Mouse (Mus musculus) myocyte (in vitro differentiated cells): ENCODE results near the gene Camk1. TPM values are rescaled to one million over a fixed set of nuclear protein-coding genes. Genes with fewer than 3 reads are reported as not detected.

Experiments used
- H3K27me3 ChIP-seq: one replicate; pipeline ENCODE4 v1.6.1; 2011; ENCODE audit not compliant: control insufficient read depth, insufficient read depth, insufficient read length
- H3K36me3 ChIP-seq: one replicate; pipeline ENCODE4 v1.6.1; 2011; ENCODE audit not compliant: control insufficient read depth, insufficient read depth
- H3K4me2 ChIP-seq: one replicate; pipeline ENCODE4 v1.6.1; 2011; ENCODE audit warnings: low read depth, control low read depth
- H3K4me3 ChIP-seq: one replicate; pipeline ENCODE4 v1.5.1; 2011; ENCODE audit warnings: mild to moderate bottlenecking, control low read depth, moderate library complexity
- H3K79me2 ChIP-seq: one replicate; pipeline ENCODE4 v1.6.1; 2011; ENCODE audit not compliant: control insufficient read depth, insufficient read depth
- H3ac ChIP-seq: one replicate; pipeline ENCODE4 v1.6.1; 2011; ENCODE audit not compliant: control insufficient read depth, insufficient read length
- CEBPB ChIP-seq: IDR thresholded peaks from 2 replicates; pipeline ENCODE4 v1.6.1; 2011; ENCODE audit warnings: mild to moderate bottlenecking, moderate library complexity; ENCODE audit not compliant: poor library complexity, insufficient read depth, severe bottlenecking
- E2F4 ChIP-seq: IDR thresholded peaks from one replicate; pipeline ENCODE4 v1.6.1; 2011; ENCODE audit warnings: mild to moderate bottlenecking, control low read depth, moderate library complexity; ENCODE audit not compliant: insufficient read depth
- MAX ChIP-seq: IDR thresholded peaks from one replicate; pipeline ENCODE4 v1.6.1; 2011; ENCODE audit warnings: low read depth, mild to moderate bottlenecking, control low read depth
- MYOD1 ChIP-seq, 3 experiments: IDR thresholded peaks; one replicate each; pipeline ENCODE4 v1.6.1; 2011; ENCODE audit warnings: control low read depth in 2 of 3, low read depth in 2 of 3, mild to moderate bottlenecking in 2 of 3, moderate library complexity in 1 of 3; ENCODE audit not compliant: insufficient read length in 2 of 3, control insufficient read depth in 1 of 3
- MYOG ChIP-seq, 3 experiments: IDR thresholded peaks; one replicate each; pipeline ENCODE4 v1.6.1; 2011; ENCODE audit warnings: control low read depth in 2 of 3, low read depth in 2 of 3, mild to moderate bottlenecking in 2 of 3; ENCODE audit not compliant: insufficient read length in 2 of 3, control insufficient read depth in 1 of 3, insufficient read depth in 1 of 3
- POLR2A ChIP-seq: IDR thresholded peaks from one replicate; pipeline ENCODE4 v1.6.1; 2011; ENCODE audit warnings: low read depth, mild to moderate bottlenecking, control low read depth, moderate library complexity; ENCODE audit not compliant: insufficient read length
- POLR2AphosphoS2 ChIP-seq: IDR thresholded peaks from one replicate; pipeline ENCODE4 v1.6.1; 2011; ENCODE audit warnings: low read depth, control low read depth; ENCODE audit not compliant: insufficient read length
- REST ChIP-seq: IDR thresholded peaks from one replicate; pipeline ENCODE4 v1.6.1; 2011; ENCODE audit warnings: mild to moderate bottlenecking, control low read depth, moderate library complexity; ENCODE audit not compliant: insufficient read depth, insufficient read length
- SRF ChIP-seq: IDR thresholded peaks from one replicate; pipeline ENCODE4 v1.6.1; 2011; ENCODE audit warnings: low read depth; ENCODE audit not compliant: control insufficient read depth, insufficient read length
- TCF12 ChIP-seq: IDR thresholded peaks from one replicate; pipeline ENCODE4 v1.6.1; 2011; ENCODE audit warnings: mild to moderate bottlenecking, control low read depth; ENCODE audit not compliant: poor library complexity, insufficient read depth, severe bottlenecking
- TCF3 ChIP-seq: IDR thresholded peaks from one replicate; pipeline ENCODE4 v1.6.1; 2011; ENCODE audit warnings: low read depth, control low read depth; ENCODE audit not compliant: insufficient read length
- USF1 ChIP-seq: IDR thresholded peaks from one replicate; pipeline ENCODE4 v1.6.1; 2011; ENCODE audit warnings: low read depth, mild to moderate bottlenecking, control low read depth, moderate library complexity
- polyA plus RNA-seq: library from polyadenylated mRNA; unstranded; fragments of >200 nt; fragmentation: generic; extraction: Trizol; gene quantifications from one replicate; pipeline ENCODE4 v1.2.1, GENCODE M21; 2012; ENCODE audit warnings: missing spikeins

Gene Camk1
- polyA plus RNA-seq, 1 experiment, result 44.5 TPM

GRCm38 (mm10) chr6:113368124-113368523 lies 24.3 kb upstream of the Camk1 start:
- Histone ChIP-seq H3K36me3 (peaks cover 18% of the 10 kb centered on the region), H3K27me3 (no peaks in the 10 kb centered on the region)
- TF ChIP-seq USF1 (no peak), REST (no peak), TCF3 (no peak), MYOG (IDR thresholded peaks at IDR 0.05; ENCODE audit: control insufficient read depth in 1 of 3, insufficient read depth in 1 of 3, insufficient read length in 2 of 3, low read depth in 2 of 3) (no peak), MAX (no peak), MYOD1 (IDR thresholded peaks at IDR 0.05; ENCODE audit: control insufficient read depth in 1 of 3, insufficient read length in 2 of 3, low read depth in 2 of 3) (no peak), TCF12 (no peak), POLR2A (no peak), E2F4 (no peak), CEBPB (no peak), POLR2AphosphoS2 (no peak), SRF (no peak)

DNA sequence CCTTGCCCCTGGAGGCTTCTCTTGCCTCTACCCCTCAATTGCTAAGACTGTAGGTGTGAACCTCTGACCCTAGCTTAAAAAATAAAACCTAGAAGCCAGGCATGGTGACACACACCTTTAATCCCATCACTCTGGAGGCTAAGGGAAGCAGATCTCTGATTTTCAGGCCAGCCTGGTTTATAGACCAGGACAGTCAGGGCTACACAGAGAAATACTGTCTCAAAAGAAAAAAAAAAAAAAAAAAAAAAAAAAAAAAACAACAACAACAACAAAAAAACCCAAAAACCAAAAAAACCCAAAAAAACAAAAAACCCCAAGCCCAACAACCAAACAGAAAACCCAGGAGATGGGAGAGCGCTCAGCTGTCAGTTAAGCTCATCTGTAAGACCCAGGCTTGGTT lies 23.8 kb upstream of the Camk1 start:
- Histone ChIP-seq H3K27me3 (no peaks in the 10 kb centered on the region), H3K4me2 (no peak overlapping the region)

More at GRCm38 (mm10) chr6:113368124-113368523, 24.3 kb upstream of the Camk1 start:
- no peak overlapping the region for H3ac ChIP-seq
- no peak overlapping the region for H3K4me3 ChIP-seq
- H3K79me2 ChIP-seq, result no peaks in the 10 kb centered on the region
- no peak overlapping the region for H3K4me2 ChIP-seq

DNA sequence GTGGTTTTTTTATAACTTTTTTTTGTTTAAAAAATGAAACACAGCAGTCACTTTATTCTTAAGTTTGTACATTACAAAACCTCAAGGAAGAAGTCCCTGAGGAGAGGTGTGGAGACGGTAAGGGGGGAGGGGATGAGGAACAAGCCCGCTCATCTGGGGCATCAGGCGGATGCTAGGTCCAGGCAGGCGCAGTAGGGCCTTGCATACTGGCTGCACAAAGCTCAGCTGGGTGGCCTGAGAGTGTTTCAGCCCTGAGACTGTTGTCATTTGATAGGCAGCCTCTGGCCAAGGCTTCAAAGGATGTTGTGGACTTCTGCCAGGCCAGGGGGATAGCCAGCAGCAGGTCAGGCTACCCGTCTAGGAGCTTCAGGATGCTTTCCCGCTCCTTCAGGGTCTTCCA lies 22.9 kb upstream of the Camk1 start:
- Histone ChIP-seq H3K4me2 (no peak overlapping the region), H3K79me2 (no peaks in the 10 kb centered on the region), H3K27me3 (no peaks in the 10 kb centered on the region), H3ac (no peak overlapping the region), H3K4me3 (no peak overlapping the region), H3K36me3 (peaks cover 18% of the 10 kb centered on the region)
- TF ChIP-seq E2F4, result no peak

More for the DNA sequence above, 23.8 kb upstream of the Camk1 start:
- no peak for TF ChIP-seq TCF3
- no peak for TF ChIP-seq MYOG (IDR thresholded peaks at IDR 0.05; ENCODE audit: control insufficient read depth in 1 of 3, insufficient read depth in 1 of 3, insufficient read length in 2 of 3, low read depth in 2 of 3)
- TF ChIP-seq E2F4, result no peak
- no peaks in the 10 kb centered on the region for H3K79me2 ChIP-seq
- peaks cover 18% of the 10 kb centered on the region for H3K36me3 ChIP-seq
- no peak overlapping the region for H3K4me3 ChIP-seq
- H3ac ChIP-seq, result no peak overlapping the region

- TF ChIP-seq MYOG (IDR thresholded peaks at IDR 0.05; ENCODE audit: control insufficient read depth in 1 of 3, insufficient read depth in 1 of 3, insufficient read length in 2 of 3, low read depth in 2 of 3) (no peak), TCF12 (no peak), MYOD1 (IDR thresholded peaks at IDR 0.05; ENCODE audit: control insufficient read depth in 1 of 3, insufficient read length in 2 of 3, low read depth in 2 of 3) (no peak), REST (no peak), CEBPB (no peak), TCF3 (no peak), POLR2AphosphoS2 (no peak)
- H3K79me2 ChIP-seq, result no peaks in the 10 kb centered on the region
- no peak overlapping the region for H3ac ChIP-seq
- no peaks in the 10 kb centered on the region for H3K27me3 ChIP-seq
- no peak overlapping the region for H3K4me3 ChIP-seq
- H3K36me3 ChIP-seq, result peaks cover 3% of the 10 kb centered on the region
- H3K4me2 ChIP-seq, result no peak overlapping the region
Measured at GRCm38 (mm10) chr6:113364518-113365135, 20.8 kb upstream of the Camk1 start.

GRCm38 (mm10) chr6:113362241-113362640 lies 18.5 kb upstream of the Camk1 start:
- Histone ChIP-seq H3K79me2 (no peaks in the 10 kb centered on the region), H3K4me2 (no peak overlapping the region), H3K27me3 (no peaks in the 10 kb centered on the region), H3ac (no peak overlapping the region), H3K36me3 (peaks cover 3% of the 10 kb centered on the region), H3K4me3 (no peak overlapping the region)
- TF ChIP-seq MAX (no peak), MYOD1 (IDR thresholded peaks at IDR 0.05; ENCODE audit: control insufficient read depth in 1 of 3, insufficient read length in 2 of 3, low read depth in 2 of 3) (no peak), TCF3 (no peak), TCF12 (no peak), CEBPB (no peak), SRF (no peak), POLR2A (no peak), USF1 (no peak), MYOG (IDR thresholded peaks at IDR 0.05; ENCODE audit: control insufficient read depth in 1 of 3, insufficient read depth in 1 of 3, insufficient read length in 2 of 3, low read depth in 2 of 3) (no peak), E2F4 (no peak), POLR2AphosphoS2 (no peak), REST (no peak)
